Mouse (Mus musculus) common myeloid progenitor, adult 5-6 weeks (primary cell): ENCODE measurements around the gene Csmd2. TPM values are rescaled to one million over a fixed set of nuclear protein-coding genes. Genes with fewer than 3 reads are reported as not detected.

Experiments used
- ATAC-seq: replicated peaks from 2 replicates; pipeline ENCODE4 v1.8.0; 2016; ENCODE audit warnings: low read depth, mild to moderate bottlenecking, moderate TSS enrichment, inconsistent platforms; ENCODE audit not compliant: poor library complexity, severe bottlenecking
- total RNA-seq: library from RNA; stranded (forward); fragments of 200-1000, 187-1606 nt; gene quantifications from 2 replicates; pipeline ENCODE4 v1.2.3, GENCODE M21; 2017

The Csmd2 gene
- total RNA-seq = not detected in 2 replicates

- no peak for ATAC-seq
Observed at GRCm38 (mm10) chr4:127987784-127988455, at the start of gene Csmd2. Gene Csmd2, plus strand, starts transcription at chr4:127987857.

- no peak for ATAC-seq
Observed at GRCm38 (mm10) chr4:127947696-127948095, 40.0 kb upstream of the Csmd2 start.

- ATAC-seq = no peak
Observed at GRCm38 (mm10) chr4:127953006-127953710, 34.5 kb upstream of the Csmd2 start.

GRCm38 (mm10) chr4:127969101-127969500 is 18.6 kb upstream of the Csmd2 start:
- no peak for ATAC-seq

GRCm38 (mm10) chr4:127970018-127970421 is 17.6 kb upstream of the Csmd2 start:
- no peak for ATAC-seq

- no peak for ATAC-seq
Observed at GRCm38 (mm10) chr4:127970901-127971868, 16.5 kb upstream of the Csmd2 start, which contains the start of gene CK137956. Gene CK137956, minus strand, starts transcription at chr4:127970951.

GRCm38 (mm10) chr4:127972976-127973375 is 14.7 kb upstream of the Csmd2 start:
- no peak for ATAC-seq

- ATAC-seq = no peak
Observed at GRCm38 (mm10) chr4:127981125-127981524, 6.5 kb upstream of the Csmd2 start.

- no peak for ATAC-seq
Observed at GRCm38 (mm10) chr4:127984426-127984825, 3.2 kb upstream of the Csmd2 start.

GRCm38 (mm10) chr4:127985874-127986273 is 1.8 kb upstream of the Csmd2 start:
- ATAC-seq = no peak

GRCm38 (mm10) chr4:127986491-127987075 is 1.1 kb upstream of the Csmd2 start:
- ATAC-seq = no peak

- no peak for ATAC-seq
Observed at GRCm38 (mm10) chr4:127987270-127987669, 387 bp upstream of the Csmd2 start.

GRCm38 (mm10) chr4:127988526-127989180 is 996 bp downstream of the Csmd2 start:
- no peak for ATAC-seq

GRCm38 (mm10) chr4:127989347-127989995 is 1.8 kb downstream of the Csmd2 start:
- no peak for ATAC-seq

- ATAC-seq = no peak
Observed at GRCm38 (mm10) chr4:127999281-127999680, 11.6 kb downstream of the Csmd2 start.

- no peak for ATAC-seq
Observed at GRCm38 (mm10) chr4:128002638-128003101, 15.0 kb downstream of the Csmd2 start.

- no peak for ATAC-seq
Observed at GRCm38 (mm10) chr4:128004797-128005452, 17.3 kb downstream of the Csmd2 start.

- ATAC-seq = no peak
Observed at GRCm38 (mm10) chr4:128019465-128019864, 31.8 kb downstream of the Csmd2 start.
